Mouse (Mus musculus): ENCODE measurements around the gene Cxcr4.

Gene Cxcr4

DNA sequence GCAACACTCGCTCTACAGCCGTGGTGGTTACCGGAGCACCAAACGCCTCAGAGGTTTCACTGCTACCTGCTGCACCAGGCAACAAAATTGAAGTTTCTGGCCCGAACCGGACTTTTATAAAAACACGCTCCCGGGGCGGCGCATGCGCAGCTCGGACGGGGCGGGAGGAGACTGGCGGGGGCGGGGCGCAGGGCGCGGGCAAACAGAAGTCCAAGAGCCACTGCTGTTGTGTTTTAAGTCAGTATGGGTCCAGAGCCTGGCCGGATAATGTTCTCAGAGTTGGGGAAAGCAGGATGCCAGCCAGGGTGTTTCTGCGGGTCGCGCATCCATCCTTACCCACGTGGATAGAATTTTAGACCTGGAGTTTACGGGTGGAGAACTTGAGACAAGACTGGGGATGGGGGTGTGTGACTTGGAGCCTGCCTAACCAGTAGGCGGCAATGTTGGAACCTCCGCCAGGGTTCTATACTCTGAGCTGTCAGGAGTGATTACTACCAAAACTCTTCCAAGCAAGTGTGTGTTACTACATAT is at the start of gene Cxcr4:
Gene Cxcr4 (minus strand): TSS at position 83 of the 531 bp plus-strand sequence.
- peak; percentile 90 to 93 for DNase-seq

DNA sequence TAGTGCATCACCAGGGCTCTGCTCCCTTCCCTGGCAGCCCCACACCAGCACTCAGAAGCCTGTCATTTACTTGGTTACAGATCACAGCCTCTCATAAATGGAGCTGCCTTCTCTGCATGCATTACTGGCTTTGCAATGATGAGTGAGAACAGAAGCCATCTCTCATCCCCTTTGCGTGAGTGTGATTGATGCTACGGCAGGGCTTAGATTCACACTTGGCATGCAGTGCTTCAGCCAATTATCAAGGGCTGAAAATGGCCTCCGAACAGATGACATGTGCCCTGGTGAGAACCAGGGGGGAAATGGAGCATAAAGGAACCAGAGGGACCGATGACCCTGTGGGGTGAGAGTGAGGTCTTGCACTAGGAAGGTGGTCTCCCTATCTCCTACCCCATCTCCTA is 47.6 kb upstream of the Cxcr4 start:
- DNase-seq = no peak

DNA sequence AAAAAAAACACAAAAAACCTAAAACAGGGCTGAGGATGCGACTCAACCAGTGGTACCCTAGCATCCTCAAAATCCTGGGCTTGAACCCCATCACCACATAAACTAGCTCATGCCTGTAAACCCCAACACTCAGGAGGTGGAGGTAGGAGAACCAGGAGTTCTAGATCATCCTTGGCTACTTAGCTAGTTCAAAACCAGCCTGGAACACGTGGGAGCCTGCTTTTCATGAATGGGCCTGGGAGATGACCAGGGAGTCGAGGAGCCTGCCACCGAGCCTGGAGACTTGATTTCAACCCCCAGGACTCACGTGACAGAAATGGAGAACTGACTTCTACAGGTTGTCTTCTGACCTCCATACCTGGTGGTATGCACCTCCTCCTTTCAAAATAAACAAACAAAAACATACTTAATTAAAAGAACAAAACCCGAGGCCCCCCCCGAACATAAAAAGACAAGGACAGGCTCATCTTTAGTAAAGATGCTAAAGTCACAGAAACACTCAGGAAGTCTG is 45.2 kb upstream of the Cxcr4 start:
- DNase-seq = no peak

DNA sequence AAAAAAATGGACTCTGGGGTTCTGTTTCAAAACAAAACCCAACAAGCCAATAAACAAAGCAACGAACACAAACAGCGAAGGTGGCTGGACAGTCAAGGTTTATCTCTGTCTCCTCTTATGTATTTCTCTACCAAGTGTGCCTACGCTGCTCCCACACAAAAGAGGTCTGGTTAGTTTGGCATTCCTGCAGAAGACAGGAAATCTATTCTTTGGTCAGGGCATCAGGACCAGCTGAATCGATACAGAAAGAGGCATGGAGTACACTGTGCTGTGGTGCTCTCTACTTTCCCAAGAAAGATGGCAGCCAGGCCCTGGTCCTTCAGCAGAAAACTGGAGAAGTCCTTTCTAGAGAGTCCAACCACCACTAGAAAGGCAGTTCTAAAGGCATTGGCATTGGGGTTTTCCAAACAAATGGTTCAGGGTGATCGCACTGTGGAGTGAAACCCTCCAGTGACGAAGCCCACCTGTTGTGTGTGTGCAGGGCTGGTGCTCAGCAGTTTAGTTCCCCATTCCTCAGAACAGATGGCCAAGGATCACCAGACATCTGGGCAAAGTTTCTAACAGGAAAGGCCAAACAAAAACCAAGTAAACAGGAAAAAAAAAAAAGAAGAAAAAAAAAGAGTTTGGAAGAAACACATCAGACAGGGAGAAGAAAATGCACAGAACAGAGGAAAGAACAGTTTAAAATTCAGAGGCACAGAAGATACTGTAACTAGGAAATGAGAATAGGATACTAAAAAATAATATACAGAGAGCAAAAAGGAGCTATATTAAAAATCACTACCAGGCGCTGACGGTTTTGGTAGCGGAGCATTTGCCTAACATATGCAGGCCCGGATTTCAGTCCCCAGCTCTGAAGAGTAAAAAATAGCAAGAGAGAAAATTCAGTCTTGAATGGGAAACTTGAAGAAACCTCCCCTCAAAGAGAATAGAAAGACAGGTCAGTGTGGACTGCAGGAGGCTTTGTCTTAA is 44.5 kb upstream of the Cxcr4 start:
- peak in 1 of 2 experiments; percentile 60 for DNase-seq

DNA sequence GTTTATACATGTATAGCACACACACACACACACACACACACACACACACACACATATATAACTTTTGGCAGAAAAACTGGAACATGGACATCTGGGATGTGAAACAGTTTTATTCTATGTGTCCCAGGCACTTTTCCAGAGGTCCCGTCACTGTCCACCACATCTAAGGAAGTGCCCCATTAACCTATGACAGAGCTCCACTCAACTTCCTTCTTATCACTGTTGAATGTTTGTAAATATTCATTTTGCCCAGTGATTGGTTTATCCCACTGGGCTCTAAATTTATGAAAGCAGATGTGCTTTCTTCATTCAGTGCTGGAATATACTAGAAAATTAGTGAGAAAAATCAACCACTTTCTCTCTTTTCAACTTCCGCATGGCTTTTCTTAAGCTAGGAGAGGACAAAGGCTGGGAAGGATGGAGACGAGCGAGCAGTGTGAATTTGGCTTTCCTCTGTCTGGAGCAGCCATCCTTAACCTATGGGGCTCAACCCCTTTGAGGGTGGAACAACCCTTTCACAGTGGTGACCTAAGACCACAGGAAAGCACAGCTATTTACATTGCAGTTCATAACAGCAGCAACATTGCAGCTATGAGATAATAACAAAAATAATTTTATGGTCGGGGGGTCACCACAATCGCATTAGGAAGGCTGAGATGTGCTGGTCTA is 41.8 kb upstream of the Cxcr4 start:
- DNase-seq = peak in 1 of 2 experiments; percentile 38

DNA sequence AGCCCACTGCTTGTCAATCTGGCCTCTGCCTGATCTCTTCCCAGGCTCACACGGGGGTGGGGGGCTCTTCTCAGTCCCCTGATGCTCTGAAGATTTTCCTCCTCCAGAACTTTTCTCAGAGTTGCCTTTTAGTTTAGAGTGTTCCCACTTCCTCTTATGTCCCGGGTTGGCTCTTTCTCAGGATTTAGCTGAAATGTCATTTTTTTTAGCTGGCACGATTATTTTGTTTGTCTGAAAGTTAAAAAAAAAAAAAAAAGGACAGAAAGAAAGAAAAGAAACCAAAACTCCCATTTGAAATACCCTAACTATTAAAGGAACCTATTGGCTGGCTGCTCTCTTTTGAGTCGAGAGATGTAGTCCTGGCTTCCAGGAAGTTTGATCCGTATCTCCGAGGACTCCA is 40.4 kb upstream of the Cxcr4 start:
- no peak for DNase-seq

DNA sequence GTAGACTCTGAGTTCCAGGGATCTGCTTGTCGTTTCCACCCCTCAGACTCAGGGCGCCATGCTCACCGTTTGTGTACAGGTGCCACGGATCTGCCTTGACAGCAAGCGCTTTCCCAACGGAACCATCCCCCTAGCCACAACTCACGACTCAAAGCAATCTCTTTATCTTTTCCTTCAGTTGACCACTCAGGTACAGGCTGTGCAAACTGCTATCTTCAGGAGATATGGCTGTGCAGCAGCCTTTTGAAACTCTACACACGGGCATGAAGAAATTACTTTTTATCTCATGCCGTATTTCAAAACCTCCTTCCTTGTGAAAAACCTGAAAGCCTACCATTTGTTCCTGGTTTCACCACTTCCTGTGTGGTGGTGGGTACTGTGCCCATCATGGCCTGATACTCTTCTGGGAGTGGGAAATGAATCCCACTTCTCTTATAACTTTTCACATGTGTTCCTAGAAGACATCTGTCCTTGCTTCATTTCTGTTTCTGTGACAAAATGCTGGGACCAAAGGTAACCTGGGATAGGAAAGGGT is 34.1 kb upstream of the Cxcr4 start:
- DNase-seq = no peak

DNA sequence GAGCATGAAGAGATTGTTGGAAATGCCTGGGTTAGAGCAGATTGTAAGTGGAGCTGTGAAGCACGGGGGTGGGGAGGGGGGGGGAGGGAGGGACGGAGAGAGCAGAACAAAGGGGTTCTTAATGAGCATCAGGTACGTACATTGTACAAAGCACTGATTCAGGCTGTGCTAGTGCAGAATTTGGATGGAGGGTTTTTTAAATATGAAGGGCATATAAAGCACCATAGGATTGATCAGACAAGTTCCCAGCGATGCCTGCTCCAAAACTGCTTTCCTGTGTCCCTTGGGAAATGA is 31.4 kb upstream of the Cxcr4 start:
- no peak for DNase-seq

DNA sequence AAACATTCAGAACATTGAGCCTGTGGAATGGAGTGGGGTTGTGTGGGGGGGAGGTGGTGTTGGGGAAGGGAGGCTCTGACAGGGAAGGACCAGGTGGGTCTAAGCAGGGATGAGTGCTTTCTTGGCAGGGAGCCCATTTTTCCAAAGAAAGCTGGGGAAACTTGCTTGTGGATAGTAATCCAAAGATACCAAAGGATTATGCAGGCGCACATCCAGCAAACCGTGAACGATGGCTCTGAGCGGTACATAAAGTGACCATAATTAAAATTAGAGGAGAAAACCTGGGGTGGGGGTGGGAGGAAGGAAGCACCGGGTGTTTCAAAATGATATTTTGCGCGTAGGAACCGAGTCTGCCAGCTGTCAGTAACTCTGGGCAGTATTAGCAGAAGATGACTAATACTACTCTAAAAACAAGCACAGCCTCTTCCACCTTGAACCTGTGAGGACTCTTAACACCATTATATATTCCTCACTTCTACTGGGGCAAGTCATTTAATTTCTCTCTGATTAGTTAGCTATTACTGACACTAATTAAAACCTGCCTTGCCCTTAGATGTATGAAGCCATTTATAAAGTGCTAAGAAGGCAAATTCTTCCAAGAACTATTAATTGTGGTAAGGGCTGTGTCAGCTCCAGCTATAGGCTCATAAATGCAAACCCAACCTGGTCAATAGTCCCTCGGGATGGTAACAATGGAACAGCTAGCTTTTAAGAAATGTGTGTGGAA is 30.9 kb upstream of the Cxcr4 start:
- no peak for DNase-seq

DNA sequence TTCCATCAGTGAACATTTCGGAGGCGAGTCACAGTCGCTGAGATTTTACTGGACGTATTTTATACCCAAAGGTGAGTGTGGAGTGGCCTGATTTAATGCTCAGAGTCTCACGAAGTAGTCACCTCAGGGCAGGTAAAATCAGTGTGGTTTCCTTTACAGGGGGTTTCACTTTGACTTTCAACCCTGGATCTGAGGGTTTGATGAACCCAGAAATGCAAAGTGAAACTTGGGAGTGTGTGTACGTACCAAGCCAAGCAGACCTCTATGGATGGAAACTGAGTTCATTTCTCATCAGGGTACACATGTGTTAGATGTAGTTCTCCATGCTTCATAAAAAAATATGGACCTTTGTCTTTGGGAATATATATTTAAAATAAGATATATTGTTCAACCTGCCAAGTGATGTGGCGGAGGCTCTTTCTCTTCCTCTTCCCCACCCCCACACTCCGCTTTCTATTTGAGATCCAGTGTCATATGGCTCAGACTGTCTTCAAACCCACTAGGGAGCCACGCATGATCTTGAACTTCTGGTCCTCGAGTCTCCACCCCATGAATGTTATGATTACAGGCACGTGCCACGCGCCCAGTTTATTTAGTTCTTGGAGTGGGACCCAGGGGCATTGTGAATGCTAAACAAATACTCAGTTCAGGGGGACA is 25.7 kb upstream of the Cxcr4 start:
- DNase-seq = no peak

DNA sequence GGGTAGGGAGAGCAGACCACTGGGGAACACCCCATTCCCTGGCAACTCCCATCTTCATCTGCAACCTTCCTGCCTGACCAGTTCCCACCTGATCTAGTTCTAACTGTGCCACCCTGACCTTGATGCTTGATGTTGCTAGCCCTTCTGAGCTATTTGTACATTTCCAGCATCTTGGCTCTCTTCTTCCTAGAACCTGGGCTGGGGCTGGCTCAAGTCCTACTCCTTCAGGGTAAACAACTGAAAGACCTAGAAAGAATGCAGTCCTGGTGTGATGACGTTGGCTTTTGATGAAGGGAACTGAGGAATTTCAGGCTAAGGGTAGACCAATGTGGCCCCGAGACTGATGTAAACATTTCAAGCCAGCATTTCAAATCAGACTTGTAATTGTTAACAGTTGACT is 24.5 kb upstream of the Cxcr4 start:
- DNase-seq = no peak

DNA sequence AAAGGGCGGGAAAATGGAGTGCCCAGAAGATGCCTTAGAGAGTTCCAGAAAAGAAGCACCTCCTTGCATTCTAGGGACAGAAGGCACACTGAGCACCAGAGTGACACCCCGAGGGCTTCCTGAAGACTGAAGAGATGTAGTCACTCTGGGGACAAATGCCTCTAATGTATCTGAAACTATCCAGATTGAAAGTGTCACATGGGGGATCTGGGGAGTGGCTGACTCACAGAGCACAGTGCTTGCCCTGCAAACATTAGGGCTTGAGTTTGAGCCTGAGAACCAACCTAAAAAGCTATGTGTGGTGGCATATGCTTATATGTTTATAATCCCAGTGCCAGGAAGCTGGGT is 23.3 kb upstream of the Cxcr4 start:
- DNase-seq = no peak

DNA sequence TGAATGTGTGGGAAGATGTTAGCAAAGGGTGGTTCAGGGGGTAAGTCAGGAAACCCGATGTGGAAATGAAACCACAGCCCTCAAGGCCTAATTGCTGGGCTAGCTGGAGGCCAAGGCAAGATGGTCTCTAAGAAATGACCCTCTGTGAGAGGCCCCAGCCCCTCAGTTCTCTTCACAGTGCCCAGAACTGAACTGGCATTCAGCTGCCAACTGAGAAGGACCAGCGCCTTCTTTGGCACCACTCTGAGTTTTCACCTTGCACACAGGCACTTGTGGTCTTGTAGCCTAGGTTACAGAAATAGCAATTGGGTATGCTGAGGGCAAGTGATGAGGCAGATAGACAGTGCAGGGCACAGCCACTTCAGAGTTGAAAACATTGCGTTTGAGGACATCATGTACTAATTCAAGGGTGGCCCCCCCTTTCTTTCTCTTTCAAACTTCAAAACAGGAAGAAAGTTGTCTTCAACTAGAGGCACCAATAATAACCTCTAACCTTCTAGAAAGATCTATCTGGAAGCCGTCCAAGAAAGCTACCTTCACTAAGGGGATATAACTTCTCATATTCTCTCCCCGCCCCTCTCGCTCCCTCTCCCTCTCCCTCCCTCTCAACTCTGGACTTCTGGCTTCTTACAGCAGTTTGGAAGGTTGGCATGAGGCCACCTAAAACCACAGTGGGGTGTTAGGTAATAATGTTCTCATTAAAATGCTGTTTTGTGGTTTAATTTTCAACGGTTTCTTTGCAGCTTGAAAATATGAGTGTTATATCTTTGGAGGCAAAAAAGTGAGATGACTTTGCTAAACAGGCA is 22.8 kb upstream of the Cxcr4 start:
- DNase-seq = peak; percentile 44 to 61

DNA sequence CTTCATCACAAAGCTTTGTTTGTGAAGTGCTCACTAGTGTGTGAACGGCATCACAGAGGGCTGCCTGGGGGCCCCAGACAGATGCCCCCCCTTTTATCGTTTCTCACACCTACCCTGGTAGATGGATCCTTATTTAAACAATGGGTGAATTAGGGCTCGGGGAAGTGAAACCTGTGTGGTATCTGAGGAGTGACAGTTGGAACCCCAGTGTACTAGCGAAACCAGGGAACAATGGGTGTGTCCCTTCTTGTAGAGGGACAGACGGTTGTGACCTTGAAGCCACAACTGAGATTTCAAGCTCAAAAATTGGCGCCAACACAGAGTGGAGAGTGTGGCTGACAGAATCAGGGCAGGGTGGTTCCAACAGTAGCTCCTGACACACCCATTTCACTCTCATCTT is 16.0 kb upstream of the Cxcr4 start:
- peak in 1 of 2 experiments; percentile 31 for DNase-seq

DNA sequence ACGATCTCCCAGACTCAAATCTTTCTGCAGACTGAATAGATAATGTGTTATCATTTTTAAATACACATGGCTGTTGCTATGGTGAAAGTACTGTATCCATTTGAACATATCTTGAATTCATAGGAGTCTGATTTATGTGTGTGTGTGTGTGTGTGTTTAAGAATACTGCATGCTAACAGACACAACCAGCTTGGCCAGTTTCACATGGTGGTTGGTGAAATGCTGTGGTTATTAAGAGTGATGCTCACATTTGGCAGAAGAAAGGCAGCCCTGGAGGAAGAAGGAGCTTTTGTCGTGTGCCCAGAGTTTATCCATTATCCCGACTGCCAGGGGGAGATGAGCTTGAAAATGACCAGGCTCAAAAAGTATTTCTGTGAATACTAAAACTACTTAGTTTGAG is 15.3 kb upstream of the Cxcr4 start:
- DNase-seq = no peak

DNA sequence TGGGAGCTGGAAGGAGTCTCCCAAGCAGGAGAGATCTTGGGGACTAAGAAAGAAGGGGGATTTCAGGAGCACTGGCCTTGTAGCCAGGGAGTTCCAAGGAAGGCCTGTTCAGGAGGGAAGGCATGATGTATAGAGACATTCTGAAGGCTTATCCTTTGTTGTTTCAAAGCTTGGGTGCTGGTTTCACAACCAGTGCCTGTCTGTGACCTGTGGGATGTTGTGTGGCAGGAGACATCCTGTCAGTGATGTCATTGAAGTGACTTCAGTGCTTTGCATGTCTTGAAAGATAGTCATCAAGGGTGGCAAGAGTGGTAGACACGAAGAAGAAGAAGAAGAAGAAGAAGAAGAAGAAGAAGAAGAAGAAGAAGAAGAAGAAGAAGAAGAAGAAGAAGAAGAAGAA is 13.7 kb upstream of the Cxcr4 start:
- no peak for DNase-seq

DNA sequence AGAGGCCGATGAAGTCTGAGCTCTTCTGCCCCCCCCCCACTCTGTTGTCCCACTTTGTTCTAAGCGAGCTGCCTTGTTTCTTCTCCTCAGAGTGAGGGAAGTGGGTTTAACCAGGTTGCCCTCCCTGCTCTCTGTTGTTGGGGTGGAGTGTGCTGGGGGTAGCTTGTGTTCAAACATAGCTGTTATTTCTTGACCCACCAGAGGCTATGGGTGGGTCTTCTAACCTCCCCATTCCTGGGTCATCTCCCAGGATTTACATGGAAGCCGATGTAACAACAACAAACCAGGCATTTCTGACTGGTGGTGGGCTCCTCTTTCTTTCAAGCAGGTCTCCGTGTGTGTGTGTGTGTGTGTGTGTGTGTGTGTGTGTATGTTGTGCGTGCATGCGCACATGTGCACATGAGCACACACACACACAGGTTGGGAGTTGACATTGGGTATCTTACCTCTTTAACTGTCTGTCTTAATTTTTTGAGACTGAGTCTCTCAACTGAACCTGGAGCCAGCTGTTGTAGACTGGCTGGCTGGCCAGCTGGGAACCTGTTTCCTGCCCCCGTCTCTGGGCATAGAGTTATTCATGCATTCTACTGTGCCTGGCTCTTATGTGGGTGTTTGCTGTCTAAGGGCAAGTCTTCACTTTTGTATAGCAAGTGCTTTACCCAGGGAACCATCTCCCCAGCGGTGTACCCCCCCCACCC is 10.7 kb upstream of the Cxcr4 start:
- no peak for DNase-seq

DNA sequence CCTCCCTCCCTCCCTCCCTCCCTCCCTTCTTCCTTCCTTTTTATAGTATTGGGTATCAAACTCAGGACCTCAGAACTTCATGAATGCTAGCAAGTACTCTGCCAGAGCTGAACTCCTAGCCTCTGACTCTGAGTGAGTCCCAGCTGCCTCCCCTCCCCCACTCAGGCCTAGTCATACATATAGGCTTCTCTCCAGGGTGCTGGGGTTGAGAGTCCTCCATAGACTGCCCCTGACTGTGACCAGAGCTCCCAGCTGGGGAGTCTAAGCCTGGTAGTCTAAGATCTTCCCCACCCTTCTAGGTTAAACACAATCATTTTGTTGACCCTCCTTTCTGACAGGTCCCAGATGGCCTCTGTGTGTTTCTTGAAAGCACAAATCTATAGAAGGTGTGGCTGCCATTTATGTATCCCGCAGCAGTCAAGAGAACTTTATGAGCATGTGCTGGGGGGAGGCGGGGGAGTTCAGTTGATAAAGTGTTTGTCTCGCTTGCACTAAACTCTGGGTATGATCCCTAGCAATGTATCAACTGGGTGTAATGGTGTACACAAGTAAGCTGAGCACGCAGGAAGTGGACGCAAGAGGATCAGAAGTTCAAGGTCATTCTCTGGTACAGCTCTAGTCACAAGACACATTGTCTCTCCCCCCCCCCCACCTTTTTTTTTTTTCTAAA is 10.1 kb upstream of the Cxcr4 start:
- DNase-seq = no peak

DNA sequence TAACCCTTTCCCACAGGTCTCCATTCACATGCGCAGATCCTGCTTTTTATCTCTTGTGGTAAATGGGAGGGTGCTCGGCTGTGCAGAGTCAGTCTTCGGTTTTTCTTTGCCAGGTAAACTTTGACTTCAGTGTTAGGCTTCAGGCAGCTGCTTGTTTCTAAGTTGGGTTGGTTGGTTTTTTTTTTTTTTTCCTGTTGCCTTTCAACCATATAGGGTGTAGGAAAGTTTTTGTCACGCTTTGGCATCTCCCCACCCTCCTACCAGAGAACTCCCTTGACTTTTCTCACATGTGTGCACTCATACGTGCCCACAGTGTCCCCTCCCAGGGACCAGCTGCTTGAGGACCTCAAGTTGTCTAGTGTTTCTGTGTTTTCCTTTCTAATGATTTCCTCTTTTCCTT is 9.2 kb upstream of the Cxcr4 start:
- DNase-seq = no peak

DNA sequence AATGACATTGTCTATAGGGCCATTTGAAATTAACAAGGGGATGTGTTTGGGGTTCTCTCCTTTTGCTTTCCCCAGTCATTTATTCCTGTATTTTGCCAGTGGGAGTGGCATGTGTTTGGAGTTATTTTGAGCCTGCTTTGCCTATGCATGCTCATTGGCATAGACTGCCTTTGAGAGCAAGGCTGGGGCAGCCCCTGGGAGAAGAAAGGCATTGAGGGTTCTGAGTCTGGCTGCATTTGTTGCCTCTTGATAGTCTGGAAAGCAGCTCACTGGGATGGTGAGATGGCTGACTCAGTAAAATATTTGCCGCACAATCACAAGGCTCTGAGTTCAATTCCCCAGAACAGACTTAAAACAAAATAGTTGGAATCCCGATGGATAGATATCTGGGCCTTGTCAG is 8.5 kb upstream of the Cxcr4 start:
- no peak for DNase-seq
